Mouse (Mus musculus) liver, adult 2 months (tissue): ENCODE measurements around the gene Arhgef18. TPM values are rescaled to one million over a fixed set of nuclear protein-coding genes. Genes with fewer than 3 reads are reported as not detected.

Experiments used
- DNase-seq: peaks from one replicate; pipeline ENCODE4 v3.0.0-alpha.2; 2011; ENCODE audit warnings: low read depth, low spot score; ENCODE audit errors: extremely low read depth
- H3K27ac ChIP-seq: fragments of 200-500 bp; replicated peaks from 2 replicates; pipeline ENCODE4 v1.5.1; 2012; ENCODE audit warnings: low read depth, mild to moderate bottlenecking, control low read depth, inconsistent platforms, low read length; ENCODE audit not compliant: insufficient read depth
- H3K27me3 ChIP-seq: fragments of 200-500 bp; 2 replicates; pipeline ENCODE4 v1.6.1; 2012; ENCODE audit warnings: mild to moderate bottlenecking, moderate library complexity, low read length, inconsistent platforms; ENCODE audit not compliant: control insufficient read depth, insufficient read depth
- H3K36me3 ChIP-seq: fragments of 200-500 bp; 2 replicates; pipeline ENCODE4 v1.6.1; 2012; ENCODE audit warnings: low read length, inconsistent platforms; ENCODE audit not compliant: control insufficient read depth, insufficient read depth
- H3K4me1 ChIP-seq: fragments of 200-500 bp; 2 replicates; pipeline ENCODE4 v1.6.1; 2011; ENCODE audit warnings: low read length; ENCODE audit not compliant: control insufficient read depth, insufficient read depth
- H3K4me3 ChIP-seq: fragments of 200-500 bp; 2 replicates; pipeline ENCODE4 v1.5.1; 2011; ENCODE audit warnings: low read depth, mild to moderate bottlenecking, control low read depth, low read length, moderate library complexity; ENCODE audit not compliant: insufficient read depth
- H3K79me2 ChIP-seq: fragments of 200-500 bp; 2 replicates; pipeline ENCODE4 v1.6.1; 2012; ENCODE audit warnings: inconsistent platforms, mild to moderate bottlenecking, low read length, moderate library complexity; ENCODE audit not compliant: control insufficient read depth, insufficient read depth
- H3K9ac ChIP-seq: fragments of 200-500 bp; 2 replicates; pipeline ENCODE4 v1.6.1; 2012; ENCODE audit warnings: low read depth, mild to moderate bottlenecking, control low read depth, inconsistent platforms, low read length
- CTCF ChIP-seq: fragments of 200-500 bp; IDR thresholded peaks from 2 replicates; pipeline ENCODE4 v1.5.1; 2011; ENCODE audit warnings: low read depth, low read length, control low read depth
- POLR2A ChIP-seq: fragments of 200-500 bp; IDR thresholded peaks from 2 replicates; pipeline ENCODE4 v1.6.1; 2011; ENCODE audit warnings: low read length, control low read depth; ENCODE audit not compliant: insufficient read depth; ENCODE audit errors: extremely low read depth
- WGBS: fragments of 180-500 bp; shearing (Covaris S2); methylation state at CpG from one replicate; pipeline ENCODE4 v1.1.7; 2018; 5-methylcytosine and 5-hydroxymethylcytosine counted together
- polyA plus RNA-seq: library from polyadenylated mRNA; depleted of rRNA; stranded (reverse); fragments of >200 nt; gene quantifications from 2 replicates; pipeline ENCODE4 v1.2.3, GENCODE M21; 2012; rRNA removed
- total RNA-seq: library from RNA; depleted of rRNA; stranded (reverse); fragments of >200 nt; gene quantifications from 2 replicates; pipeline ENCODE4 v1.2.3, GENCODE M21; 2014; rRNA removed

The Arhgef18 gene
- total and polyA plus RNA-seq, 2 experiments = 9.7 to 15.6 TPM

DNA sequence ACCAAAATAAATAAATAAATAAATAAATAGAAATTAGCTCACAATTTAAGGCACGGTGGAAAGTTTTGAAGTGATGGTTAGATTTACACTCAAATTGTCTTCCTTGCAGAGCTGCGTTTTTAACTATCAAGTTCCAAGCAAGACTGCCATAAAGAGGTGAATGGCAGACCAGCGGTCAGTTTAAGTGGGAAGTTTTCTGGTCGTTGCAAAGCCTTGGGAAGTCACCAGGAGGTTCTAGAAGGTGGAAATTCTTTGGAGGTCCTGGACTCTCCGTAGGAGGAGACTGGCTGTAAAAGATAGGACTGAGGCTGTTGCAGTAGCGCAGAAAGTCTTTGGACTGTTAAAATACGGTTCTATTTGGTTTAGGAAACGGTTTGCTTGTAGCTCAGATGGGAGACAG, 106.9 kb downstream of the Arhgef18 start:
- Histone ChIP-seq H3K4me3 (peak overlapping the region; percentile 60), H3K36me3 (no peaks in the 10 kb centered on the region), H3K9ac (peak overlapping the region; percentile 86), H3K27me3 (no peaks in the 10 kb centered on the region), H3K79me2 (peaks cover 5% of the 10 kb centered on the region; the same call in 1 of the 2 replicates), H3K4me1 (peaks cover 9% of the 10 kb centered on the region), H3K27ac (peak overlapping the region; percentile 92)
- no peak for DNase-seq
- WGBS = 3% methylated on average over 8 of the region's 8 CpGs
- TF ChIP-seq POLR2A (no peak), CTCF (no peak)

DNA sequence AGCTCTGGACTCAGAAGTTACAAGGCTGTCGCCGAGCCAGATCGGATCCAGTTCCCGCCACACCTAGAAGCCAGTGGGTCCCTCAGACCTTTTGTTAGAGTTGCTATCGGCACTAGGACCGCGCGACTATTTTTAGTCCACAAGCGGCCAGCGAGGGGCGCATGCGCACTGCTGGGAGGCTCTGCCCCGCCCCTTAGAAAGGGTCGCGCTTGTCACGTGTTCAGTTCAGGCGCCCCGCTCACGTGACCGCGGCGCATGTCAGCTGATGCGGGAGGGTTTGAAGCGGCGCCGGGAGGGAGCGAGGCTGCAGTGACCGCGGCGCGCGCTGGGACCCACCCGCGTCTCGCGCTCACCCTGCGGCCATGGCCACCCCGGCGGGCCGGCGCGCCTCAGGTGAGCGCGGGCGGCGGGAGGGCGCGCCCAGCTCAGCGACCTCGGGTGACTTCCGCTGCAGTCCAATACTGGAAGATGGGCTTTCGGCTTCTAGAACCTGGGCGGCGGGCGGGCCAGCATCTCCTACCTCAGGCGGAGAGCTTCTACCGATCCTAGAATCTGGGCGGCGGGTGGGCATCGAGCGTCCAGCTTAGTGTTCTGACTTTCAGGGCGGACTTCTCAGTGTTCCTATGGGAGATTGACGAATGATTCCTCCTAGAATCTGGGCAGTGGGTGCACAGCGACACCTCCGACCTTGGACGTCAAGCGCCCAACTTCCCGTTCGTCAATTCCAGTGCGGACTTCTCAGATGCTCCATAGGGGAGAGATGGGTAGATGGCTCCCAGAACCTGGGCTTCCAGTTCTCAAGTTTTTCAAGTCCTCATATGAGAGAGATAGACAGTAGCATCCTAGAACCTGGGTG, 107.7 kb downstream of the Arhgef18 start, which contains the start of gene Mcoln1:
Mcoln1 (plus strand) TSS at position 223 of the 856 bp plus-strand sequence.
- Histone ChIP-seq H3K4me1 (peaks cover 9% of the 10 kb centered on the region), H3K9ac (peak within 1 kb of the TSS; percentile 86), H3K4me3 (peak within 1 kb of the TSS; percentile 76), H3K27me3 (no peaks in the 10 kb centered on the region), H3K36me3 (no peaks in the 10 kb centered on the region), H3K27ac (peak within 1 kb of the TSS; percentile 92), H3K79me2 (peaks cover 5% of the 10 kb centered on the region; the same call in 1 of the 2 replicates)
- DNase-seq = peak; percentile 91
- peak; percentile 70 for TF ChIP-seq POLR2A
- no peak for TF ChIP-seq CTCF
- under 1% methylated on average over 70 of the region's 70 CpGs for WGBS

DNA sequence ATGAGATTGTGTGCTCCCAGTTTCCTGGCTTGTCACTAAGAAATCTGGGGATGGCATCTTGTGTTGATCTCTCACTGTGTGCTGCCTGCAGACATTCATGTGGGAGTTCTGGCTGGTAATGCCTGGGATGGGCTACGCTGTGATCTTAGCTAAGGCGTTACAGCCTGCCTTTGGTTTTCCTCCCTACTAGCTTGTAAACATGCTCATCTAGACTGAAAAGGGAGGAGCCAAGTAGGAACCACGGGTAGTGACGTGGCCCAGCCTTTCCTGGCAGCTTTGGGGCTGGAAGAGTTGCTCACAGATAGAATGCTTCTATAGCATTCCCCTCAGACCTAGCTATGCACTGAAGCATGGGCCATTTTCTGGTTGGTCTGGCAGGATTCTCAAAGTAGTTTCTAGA, 109.4 kb downstream of the Arhgef18 start:
- DNase-seq = no peak
- TF ChIP-seq POLR2A (no peak), CTCF (no peak)
- H3K27ac ChIP-seq = no peak overlapping the region
- no peaks in the 10 kb centered on the region for H3K27me3 ChIP-seq
- H3K79me2 ChIP-seq = no peaks in the 10 kb centered on the region; the same call in 1 of the 2 replicates
- H3K4me1 ChIP-seq = peaks cover 9% of the 10 kb centered on the region
- 42% methylated on average over 4 of the region's 4 CpGs for WGBS
- peaks cover 4% of the 10 kb centered on the region; the same call in 1 of the 2 replicates for H3K36me3 ChIP-seq
- H3K4me3 ChIP-seq = no peak overlapping the region
- H3K9ac ChIP-seq = no peak overlapping the region

Other genes starting within 250 kb of the Arhgef18 start
- 70.0 and 89.0 TPM in 2 replicates for gene Insr, start 113.4 kb upstream of the Arhgef18 start, total RNA-seq
- gene Insr, start 113.4 kb upstream of the Arhgef18 start, polyA plus RNA-seq = 28.5 and 30.3 TPM in 2 replicates
- 0.34 and 0.74 TPM in 2 replicates for gene A430078G23Rik, start 39.6 kb upstream of the Arhgef18 start, total RNA-seq
- 0.11 and 0.53 TPM in 2 replicates for gene A430078G23Rik, start 39.6 kb upstream of the Arhgef18 start, polyA plus RNA-seq
- 23.0 and 27.8 TPM in 2 replicates for gene Pex11g, start 74.7 kb downstream of the Arhgef18 start, total RNA-seq
- 51.2 and 52.4 TPM in 2 replicates for gene Pex11g, start 74.7 kb downstream of the Arhgef18 start, polyA plus RNA-seq
- gene Tex45, start 77.9 kb downstream of the Arhgef18 start, total RNA-seq = 0.07 TPM in 1 of 2 replicates, not detected in the other
- gene Tex45, start 77.9 kb downstream of the Arhgef18 start, polyA plus RNA-seq = 0.28 TPM in 1 of 2 replicates, not detected in the other
- 2.7 and 4.4 TPM in 2 replicates for gene Zfp358, start 100.1 kb downstream of the Arhgef18 start, total RNA-seq
- 20.8 and 25.9 TPM in 2 replicates for gene Zfp358, start 100.1 kb downstream of the Arhgef18 start, polyA plus RNA-seq
- 38.1 and 44.2 TPM in 2 replicates for gene Mcoln1, start 107.5 kb downstream of the Arhgef18 start, total RNA-seq
- 210 and 227 TPM in 2 replicates for gene Mcoln1, start 107.5 kb downstream of the Arhgef18 start, polyA plus RNA-seq
- gene Pnpla6, start 122.4 kb downstream of the Arhgef18 start, total RNA-seq = 14.4 and 15.9 TPM in 2 replicates
- 25.8 and 36.5 TPM in 2 replicates for gene Pnpla6, start 122.4 kb downstream of the Arhgef18 start, polyA plus RNA-seq
- 5.9 and 7.4 TPM in 2 replicates for gene C330021F23Rik, start 175.0 kb downstream of the Arhgef18 start, total RNA-seq
- 9.0 and 10.0 TPM in 2 replicates for gene C330021F23Rik, start 175.0 kb downstream of the Arhgef18 start, polyA plus RNA-seq
- 4.1 and 6.5 TPM in 2 replicates for gene Camsap3, start 194.3 kb downstream of the Arhgef18 start, total RNA-seq
- 12.8 and 19.6 TPM in 2 replicates for gene Camsap3, start 194.3 kb downstream of the Arhgef18 start, polyA plus RNA-seq
- 14.9 and 15.2 TPM in 2 replicates for gene Xab2, start 228.3 kb downstream of the Arhgef18 start, total RNA-seq
- gene Xab2, start 228.3 kb downstream of the Arhgef18 start, polyA plus RNA-seq = 21.1 and 26.8 TPM in 2 replicates
- 26.1 and 28.1 TPM in 2 replicates for gene Pet100, start 228.5 kb downstream of the Arhgef18 start, total RNA-seq
- 12.2 and 12.8 TPM in 2 replicates for gene Pet100, start 228.5 kb downstream of the Arhgef18 start, polyA plus RNA-seq
- not detected in 2 replicates for gene Pcp2, start 232.5 kb downstream of the Arhgef18 start, total RNA-seq
- gene Pcp2, start 232.5 kb downstream of the Arhgef18 start, polyA plus RNA-seq = not detected in 2 replicates
- 33.6 and 37.5 TPM in 2 replicates for gene Stxbp2, start 237.9 kb downstream of the Arhgef18 start, total RNA-seq
- 54.0 and 78.2 TPM in 2 replicates for gene Stxbp2, start 237.9 kb downstream of the Arhgef18 start, polyA plus RNA-seq